Mouse (Mus musculus) G1E (cell line): Measurements from ENCODE around the gene Atoh8.

Experiments used
- CTCF ChIP-seq: IDR thresholded peaks from 2 replicates; pipeline ENCODE4 v1.5.1; 2012; ENCODE audit warnings: low read depth, low read length, inconsistent platforms, mixed read lengths
- GATA1 ChIP-seq: IDR thresholded peaks from 2 replicates; pipeline ENCODE4 v1.6.1; 2012; ENCODE audit warnings: borderline replicate concordance, low read length, inconsistent platforms, mixed read lengths

- TF ChIP-seq CTCF (no peak), GATA1 (no peak)
Measured at GRCm38 (mm10) chr6:72279505-72279904, 44.1 kb upstream of the Atoh8 start.
